Mouse (Mus musculus): ENCODE measurements at regions not wholly inside any gene's neighbourhood (a gene's known extent, or its start where the extent isn't known, plus 50 kb on each side); places are given as distances from the start of the nearest gene placed in this dataset.
A peak's percentile ranks its signal among the peaks of the same experiment; 100 is the strongest.
"Not testable (repeated sequence)": the region's sequence is repeated elsewhere in the genome, so short reads cannot be mapped to it uniquely, and the experiment has no call there.

DNA sequence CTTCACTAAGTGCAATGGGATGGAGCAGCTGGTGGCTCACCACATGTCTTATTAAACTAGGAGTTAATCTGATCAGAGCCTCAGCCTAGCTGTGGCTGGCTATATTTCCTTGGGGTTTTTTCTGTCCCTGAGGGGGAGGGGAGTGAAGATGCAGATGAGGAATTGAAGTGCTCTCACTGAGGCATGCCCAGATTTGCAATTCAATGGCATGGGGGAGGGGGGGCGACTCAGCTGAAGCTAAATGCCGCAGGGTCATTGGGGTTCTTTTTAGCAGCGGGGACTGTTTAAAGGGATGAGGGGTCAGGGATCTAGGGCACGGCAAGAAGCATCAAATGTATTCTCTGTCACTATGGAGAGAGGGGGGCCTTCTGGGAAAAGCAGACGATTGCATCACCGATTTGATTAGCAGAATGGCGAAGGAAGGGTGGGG lies 235.1 kb upstream of the Gap43 start:
- H3K4me3 ChIP-seq (ENCODE audit: insufficient read depth, low read length), result no peak overlapping the region
- no peaks in the 10 kb centered on the region for H3K4me1 ChIP-seq (ENCODE audit: control insufficient read depth, insufficient read depth, low read length)
- H3K27ac ChIP-seq (ENCODE audit: insufficient read depth, low read length), result no peak overlapping the region
- TF ChIP-seq CTCF (IDR thresholded peaks at IDR 0.05; ENCODE audit: borderline replicate concordance, insufficient read depth, low read length) (no peak), POLR2A (IDR thresholded peaks at IDR 0.05; ENCODE audit: low read depth, low read length) (no peak)

DNA sequence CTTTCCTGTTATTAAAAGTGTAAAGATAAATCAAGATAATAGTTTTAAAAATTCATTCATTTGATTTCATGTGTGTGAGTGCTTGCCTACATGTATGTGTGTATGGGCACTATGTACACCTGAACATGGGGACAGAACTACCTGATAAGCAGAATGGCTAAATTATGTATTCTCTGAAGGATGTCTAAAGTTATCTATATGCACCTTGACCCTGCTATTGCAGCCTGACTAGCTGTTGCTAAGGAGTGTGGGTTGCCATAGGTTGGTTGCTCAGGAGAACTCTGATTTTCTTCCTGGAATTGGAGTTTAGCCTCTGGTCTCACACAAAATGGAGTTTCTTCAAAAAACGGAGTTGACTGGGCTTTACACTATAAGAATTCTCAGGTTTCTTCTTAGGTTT lies 234.5 kb upstream of the Gap43 start:
- Histone ChIP-seq H3K4me3 (ENCODE audit: insufficient read depth, low read length) (no peak overlapping the region), H3K27ac (ENCODE audit: insufficient read depth, low read length) (no peak overlapping the region), H3K4me1 (ENCODE audit: control insufficient read depth, insufficient read depth, low read length) (no peaks in the 10 kb centered on the region)
- TF ChIP-seq POLR2A (IDR thresholded peaks at IDR 0.05; ENCODE audit: low read depth, low read length) (no peak), CTCF (IDR thresholded peaks at IDR 0.05; ENCODE audit: borderline replicate concordance, insufficient read depth, low read length) (no peak)

DNA sequence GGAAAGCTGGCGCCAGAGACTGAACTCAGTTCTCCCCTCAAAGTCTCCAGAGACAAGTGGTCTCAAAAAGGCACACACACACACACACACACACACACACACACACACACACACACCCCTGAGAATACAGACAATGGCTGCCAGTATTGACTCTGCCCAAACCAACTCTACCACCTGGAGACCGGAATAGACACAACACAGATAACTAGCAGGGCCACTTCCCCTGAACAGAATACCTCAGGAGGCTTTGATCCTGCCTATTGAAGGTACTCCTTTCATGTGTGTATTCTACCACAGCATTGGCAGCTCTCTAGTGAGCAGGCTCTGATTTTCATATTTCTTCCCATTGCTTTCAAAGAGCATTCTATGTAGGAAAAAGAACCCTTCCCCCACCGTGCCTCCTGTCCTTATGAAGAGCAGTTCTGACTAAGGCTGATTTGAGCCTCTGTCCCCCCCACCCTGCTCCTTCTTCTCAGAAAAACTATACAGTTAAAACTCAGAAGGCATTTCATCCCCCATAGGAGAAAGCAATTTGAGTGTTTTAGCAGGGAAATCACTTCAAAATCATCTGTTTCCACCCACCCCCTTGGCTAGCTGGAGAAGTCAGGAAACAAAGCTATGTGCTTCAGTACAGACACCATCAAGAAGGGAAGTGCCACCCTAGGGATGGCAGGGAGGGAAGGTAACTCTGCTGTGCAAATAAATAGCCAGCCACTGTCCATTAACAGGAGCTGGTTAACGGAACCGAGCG lies 230.0 kb upstream of the Gap43 start:
- H3K4me3 ChIP-seq (ENCODE audit: insufficient read depth, low read length), result no peak overlapping the region
- H3K27ac ChIP-seq (ENCODE audit: insufficient read depth, low read length), result no peak overlapping the region
- TF ChIP-seq POLR2A (IDR thresholded peaks at IDR 0.05; ENCODE audit: low read depth, low read length), result no peak
- TF ChIP-seq CTCF (IDR thresholded peaks at IDR 0.05; ENCODE audit: borderline replicate concordance, insufficient read depth, low read length), result no peak
- H3K4me1 ChIP-seq (ENCODE audit: control insufficient read depth, insufficient read depth, low read length), result no peaks in the 10 kb centered on the region

DNA sequence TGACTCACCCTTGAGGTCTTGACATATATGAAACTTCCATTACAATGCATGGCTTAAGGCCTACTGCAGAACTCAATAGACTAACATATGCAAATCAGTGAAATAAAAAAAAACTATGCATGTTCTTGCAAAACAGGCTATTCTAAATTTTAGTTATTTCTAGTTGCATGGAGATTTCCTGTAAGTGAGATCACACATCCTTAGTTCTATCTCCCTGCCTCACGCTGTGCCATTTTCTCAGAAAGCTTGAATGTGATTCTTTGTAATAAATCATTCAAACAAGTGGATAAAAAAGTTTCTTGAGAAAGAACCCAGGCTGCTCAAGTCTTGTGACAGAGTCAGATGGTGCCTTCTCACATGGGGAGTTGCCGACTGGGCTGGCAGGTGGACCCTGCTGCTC lies 228.9 kb upstream of the Gap43 start:
- H3K27ac ChIP-seq (ENCODE audit: insufficient read depth, low read length), result no peak overlapping the region
- H3K4me3 ChIP-seq (ENCODE audit: insufficient read depth, low read length), result no peak overlapping the region
- no peak for TF ChIP-seq POLR2A (IDR thresholded peaks at IDR 0.05; ENCODE audit: low read depth, low read length)
- no peak for TF ChIP-seq CTCF (IDR thresholded peaks at IDR 0.05; ENCODE audit: borderline replicate concordance, insufficient read depth, low read length)
- no peaks in the 10 kb centered on the region for H3K4me1 ChIP-seq (ENCODE audit: control insufficient read depth, insufficient read depth, low read length)

DNA sequence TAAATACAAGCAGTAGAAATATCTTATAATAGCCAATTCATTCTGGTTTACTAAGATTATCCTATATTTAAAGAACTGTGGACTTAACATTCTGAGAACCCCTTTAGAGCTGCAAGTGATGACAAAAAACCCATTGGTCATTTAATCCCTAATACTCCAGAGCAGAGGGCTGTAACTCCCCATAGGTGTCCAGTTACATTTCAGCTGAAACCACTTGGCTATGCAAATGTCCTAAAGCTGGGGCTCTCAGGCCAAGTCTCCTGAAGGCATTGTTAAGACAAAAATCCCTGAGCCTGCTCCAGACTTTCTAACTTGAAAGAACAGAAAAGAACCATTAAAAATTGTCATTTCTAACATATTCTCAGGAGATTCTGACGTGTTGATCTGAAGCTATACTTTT lies 209.1 kb upstream of the Gap43 start:
- no peak for TF ChIP-seq CTCF (IDR thresholded peaks at IDR 0.05; ENCODE audit: borderline replicate concordance, insufficient read depth, low read length)
- no peak for TF ChIP-seq POLR2A (IDR thresholded peaks at IDR 0.05; ENCODE audit: low read depth, low read length)
- Histone ChIP-seq H3K4me1 (ENCODE audit: control insufficient read depth, insufficient read depth, low read length) (no peaks in the 10 kb centered on the region), H3K4me3 (ENCODE audit: insufficient read depth, low read length) (no peak overlapping the region), H3K27ac (ENCODE audit: insufficient read depth, low read length) (no peak overlapping the region)

DNA sequence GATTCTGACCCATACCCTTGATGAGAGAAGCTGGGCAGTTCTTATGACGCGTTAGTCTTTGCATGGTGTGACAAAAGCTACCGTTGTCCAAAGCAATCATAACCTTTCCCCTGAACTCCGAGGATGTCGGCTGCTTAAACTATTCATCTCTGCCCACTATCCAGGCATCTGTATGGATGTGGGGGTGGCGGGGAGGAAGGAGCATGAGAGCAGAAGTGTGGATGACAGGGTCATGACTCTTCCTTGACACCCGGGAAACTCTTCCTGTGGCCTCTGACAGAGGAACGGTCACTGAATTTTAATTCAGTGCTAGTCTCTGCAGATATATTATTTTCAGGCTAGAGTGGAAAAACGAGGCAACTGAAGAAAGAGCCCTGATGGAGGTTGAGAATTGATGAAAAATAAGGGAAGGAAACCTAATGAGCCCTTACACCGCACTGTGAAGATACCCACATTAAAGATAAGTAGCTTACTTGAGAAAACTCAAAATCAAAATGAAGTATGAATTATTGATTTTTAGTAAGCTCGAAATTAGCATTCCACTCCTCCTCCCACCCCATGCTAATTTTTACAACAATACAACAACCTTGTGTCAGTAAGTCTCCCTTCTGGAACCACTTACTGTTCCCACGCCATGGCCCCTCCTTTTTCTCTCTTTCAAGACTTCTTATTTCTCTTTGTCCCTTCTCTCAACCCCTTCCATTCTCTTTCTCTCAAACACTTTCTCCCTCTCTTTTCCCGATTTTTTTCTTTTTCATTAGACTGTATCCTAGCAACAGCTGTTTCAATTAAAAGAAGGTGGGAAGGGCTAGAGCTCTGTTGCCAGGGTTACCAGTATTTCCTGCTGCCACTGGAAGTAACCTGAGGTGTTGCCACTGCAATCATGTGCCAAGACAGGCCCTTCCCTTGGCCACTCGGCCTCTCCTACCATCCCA lies 206.0 kb upstream of the Gap43 start:
- TF ChIP-seq POLR2A (IDR thresholded peaks at IDR 0.05; ENCODE audit: low read depth, low read length) (no peak), CTCF (IDR thresholded peaks at IDR 0.05; ENCODE audit: borderline replicate concordance, insufficient read depth, low read length) (no peak)
- H3K4me1 ChIP-seq (ENCODE audit: control insufficient read depth, insufficient read depth, low read length), result no peaks in the 10 kb centered on the region
- no peak overlapping the region for H3K27ac ChIP-seq (ENCODE audit: insufficient read depth, low read length)
- no peak overlapping the region for H3K4me3 ChIP-seq (ENCODE audit: insufficient read depth, low read length)

DNA sequence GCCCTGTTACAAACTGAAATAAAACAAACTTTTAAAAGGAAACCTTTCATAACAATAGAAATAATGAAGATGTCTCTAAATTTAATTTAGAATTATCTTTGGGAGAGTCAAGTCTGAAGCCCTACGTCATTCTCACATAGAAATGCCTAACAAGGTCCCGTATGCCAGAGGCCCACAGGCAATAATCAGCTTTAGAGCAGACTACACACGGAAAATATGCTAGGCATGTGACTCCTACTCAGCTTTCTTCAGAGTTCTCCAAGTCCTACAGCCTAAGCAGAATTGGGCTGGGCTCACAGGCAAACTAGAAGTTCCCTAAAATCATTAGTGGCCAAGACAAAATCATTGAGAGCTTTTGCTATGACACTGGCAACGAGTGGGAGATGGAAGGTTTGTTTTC lies 176.9 kb upstream of the Gap43 start:
- Histone ChIP-seq H3K27ac (ENCODE audit: insufficient read depth, low read length) (peak overlapping the region; percentile 49; the same call in 1 of the 2 replicates), H3K4me1 (ENCODE audit: control insufficient read depth, insufficient read depth, low read length) (no peaks in the 10 kb centered on the region), H3K4me3 (ENCODE audit: insufficient read depth, low read length) (no peak overlapping the region)
- no peak for TF ChIP-seq CTCF (IDR thresholded peaks at IDR 0.05; ENCODE audit: borderline replicate concordance, insufficient read depth, low read length)
- no peak for TF ChIP-seq POLR2A (IDR thresholded peaks at IDR 0.05; ENCODE audit: low read depth, low read length)

DNA sequence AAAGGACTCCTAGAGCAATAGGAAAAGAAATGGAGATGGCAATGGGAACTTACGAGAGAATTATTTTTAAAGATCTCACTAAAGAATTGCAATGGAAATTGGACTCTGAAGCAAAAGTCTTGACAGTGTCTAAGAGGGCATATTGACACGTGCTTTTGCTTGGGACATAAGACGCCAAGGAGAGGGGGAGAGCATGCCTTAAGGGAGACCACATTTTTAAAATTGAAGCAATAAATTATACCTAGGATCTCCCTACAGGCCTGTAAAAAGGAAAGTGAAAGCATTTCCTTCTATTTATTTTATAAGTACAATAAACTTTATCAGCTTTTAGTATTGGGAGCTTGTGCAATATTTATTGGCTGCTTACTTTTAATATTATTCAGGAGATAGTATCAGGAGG lies 175.5 kb upstream of the Gap43 start:
- no peaks in the 10 kb centered on the region for H3K4me1 ChIP-seq (ENCODE audit: control insufficient read depth, insufficient read depth, low read length)
- no peak overlapping the region for H3K27ac ChIP-seq (ENCODE audit: insufficient read depth, low read length)
- TF ChIP-seq CTCF (IDR thresholded peaks at IDR 0.05; ENCODE audit: borderline replicate concordance, insufficient read depth, low read length) (no peak), POLR2A (IDR thresholded peaks at IDR 0.05; ENCODE audit: low read depth, low read length) (no peak)
- no peak overlapping the region for H3K4me3 ChIP-seq (ENCODE audit: insufficient read depth, low read length)

DNA sequence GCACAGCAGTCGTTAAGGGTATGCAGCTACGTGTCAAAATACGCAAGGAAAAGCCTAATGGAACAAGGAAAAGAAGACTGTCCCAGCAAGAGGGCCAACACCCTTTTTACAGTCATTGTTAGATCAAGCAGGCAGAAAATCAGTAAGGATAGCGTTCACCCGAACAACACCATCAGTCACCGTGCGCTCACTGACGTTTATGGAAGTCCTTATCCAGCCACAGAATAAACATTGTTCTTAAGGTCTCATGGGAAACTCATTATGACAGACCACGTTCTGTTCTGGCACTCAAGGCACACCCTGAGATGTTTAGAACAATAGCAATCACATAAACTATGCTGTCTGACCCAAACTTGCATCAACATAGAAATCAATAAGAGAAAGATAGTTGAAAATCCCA lies 164.7 kb upstream of the Gap43 start:
- Histone ChIP-seq H3K4me3 (ENCODE audit: insufficient read depth, low read length) (no peak overlapping the region), H3K4me1 (ENCODE audit: control insufficient read depth, insufficient read depth, low read length) (no peaks in the 10 kb centered on the region), H3K27ac (ENCODE audit: insufficient read depth, low read length) (no peak overlapping the region)
- TF ChIP-seq POLR2A (IDR thresholded peaks at IDR 0.05; ENCODE audit: low read depth, low read length), result no peak
- no peak for TF ChIP-seq CTCF (IDR thresholded peaks at IDR 0.05; ENCODE audit: borderline replicate concordance, insufficient read depth, low read length)

DNA sequence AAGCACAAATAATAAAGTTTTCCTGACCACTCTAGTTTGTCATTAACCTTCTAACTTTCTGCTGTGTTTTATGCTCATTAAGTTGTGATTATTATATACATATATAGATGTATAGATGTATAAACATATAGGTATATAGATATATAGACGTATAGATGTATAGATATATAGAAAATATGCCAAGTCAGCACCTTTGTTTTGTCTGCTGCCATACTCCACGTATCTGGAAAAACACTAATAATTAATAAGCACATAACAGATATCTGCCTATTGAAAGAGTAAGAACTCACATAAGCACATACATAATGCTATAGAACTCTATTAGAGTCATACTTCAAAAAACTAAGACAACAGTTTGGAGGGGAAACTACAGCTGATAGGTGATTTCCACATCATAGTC lies 161.3 kb upstream of the Gap43 start:
- TF ChIP-seq CTCF (IDR thresholded peaks at IDR 0.05; ENCODE audit: borderline replicate concordance, insufficient read depth, low read length) (no peak), POLR2A (IDR thresholded peaks at IDR 0.05; ENCODE audit: low read depth, low read length) (no peak)
- Histone ChIP-seq H3K4me3 (ENCODE audit: insufficient read depth, low read length) (no peak overlapping the region), H3K27ac (ENCODE audit: insufficient read depth, low read length) (no peak overlapping the region), H3K4me1 (ENCODE audit: control insufficient read depth, insufficient read depth, low read length) (no peaks in the 10 kb centered on the region)

DNA sequence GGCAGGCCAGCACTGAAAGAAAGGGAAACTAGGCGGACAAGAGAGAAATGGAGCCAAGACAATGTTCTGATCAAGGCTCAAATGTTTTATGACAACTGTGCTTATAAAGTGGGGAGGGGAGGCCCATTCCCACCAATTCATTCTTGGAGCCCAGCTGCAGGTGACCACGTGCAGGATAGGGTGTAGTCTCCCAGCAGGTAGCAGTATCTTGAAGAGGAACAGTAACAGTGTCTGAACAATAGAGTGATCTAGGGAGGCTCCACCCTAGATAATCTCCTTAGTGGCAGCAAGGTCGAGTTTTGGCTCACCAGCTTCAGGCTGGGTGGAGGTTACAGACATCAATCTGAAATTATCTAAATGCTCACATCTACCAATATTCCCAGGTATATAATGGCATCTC lies 160.7 kb upstream of the Gap43 start:
- H3K4me3 ChIP-seq (ENCODE audit: insufficient read depth, low read length); H3K27ac ChIP-seq (ENCODE audit: insufficient read depth, low read length); H3K4me1 ChIP-seq (ENCODE audit: control insufficient read depth, insufficient read depth, low read length): not testable (repeated sequence)
